Mouse (Mus musculus): ENCODE data around the gene 9130023H24Rik.

DNA sequence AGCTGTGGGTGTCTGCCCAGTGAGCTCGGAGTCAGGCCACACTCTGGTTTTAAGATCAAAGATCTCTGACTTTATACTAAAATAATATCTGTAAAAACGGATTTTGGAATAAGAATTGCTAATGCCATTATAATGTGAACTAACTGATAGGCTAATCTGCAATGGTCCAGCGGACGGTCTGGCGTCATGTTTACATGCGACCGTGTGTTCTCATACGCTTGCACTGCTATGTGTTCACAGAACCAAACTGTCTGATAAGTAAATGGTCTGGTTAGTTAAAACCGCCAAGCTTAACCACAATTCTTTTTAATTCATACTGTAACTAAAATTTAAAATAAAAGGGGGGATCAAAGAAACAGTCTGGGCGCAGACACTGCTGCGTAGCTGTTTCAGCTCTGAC is 43.9 kb upstream of the 9130023H24Rik start:
- TF ChIP-seq EP300 (IDR thresholded peaks at IDR 0.05; ENCODE audit: low read length) (no peak), POLR2A (IDR thresholded peaks at IDR 0.05; ENCODE audit: low read depth, low read length) (no peak), BHLHE40 (IDR thresholded peaks at IDR 0.05; ENCODE audit: low read depth, low read length) (no peak), CTCF (conservative IDR thresholded peaks at IDR 0.05 in 1 of 2, IDR thresholded peaks at IDR 0.05 in 1 of 2; ENCODE audit: low read depth in 2 of 2, low read length in 2 of 2) (no peak)
